Mouse (Mus musculus): Measurements from ENCODE around the gene Cybrd1.

Cybrd1 gene

DNA sequence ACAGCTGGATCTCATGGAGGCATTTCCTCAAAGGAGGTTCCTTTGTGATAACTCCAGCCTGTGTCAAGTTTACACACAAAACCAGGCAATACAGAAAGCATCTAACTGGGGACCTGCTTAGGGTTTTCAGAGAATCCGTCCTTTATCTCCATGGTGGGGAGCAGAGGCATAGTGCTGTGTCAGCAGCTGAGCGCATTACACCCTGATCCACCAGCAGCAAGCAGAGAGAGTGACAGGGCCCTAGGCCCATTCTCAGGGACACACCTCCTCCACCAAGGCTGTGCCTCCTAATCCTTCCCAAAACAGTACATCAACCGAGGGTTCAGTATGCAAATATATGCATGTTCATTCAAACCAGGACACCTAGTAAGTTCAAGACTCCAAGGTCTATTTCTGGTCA, 55.3 kb downstream of the Cybrd1 start:
- no peaks in the 10 kb centered on the region for H3K27me3 ChIP-seq (ENCODE audit: insufficient read depth, low read length)
- H3K4me1 ChIP-seq (replicated peaks; ENCODE audit: low read depth, low read length): peaks cover 31% of the 10 kb centered on the region
- TF ChIP-seq POU5F1 (IDR thresholded peaks at IDR 0.05; ENCODE audit: borderline replicate concordance, low read length): no peak
- no peak for TF ChIP-seq CTCF (conservative IDR thresholded peaks at IDR 0.05; ENCODE audit: low read length)
- TF ChIP-seq NANOG (IDR thresholded peaks at IDR 0.05; ENCODE audit: borderline replicate concordance, low read length): no peak
- H3K4me3 ChIP-seq (replicated peaks; ENCODE audit: low read length): no peak overlapping the region
- no peaks in the 10 kb centered on the region for H3K9me3 ChIP-seq (ENCODE audit: low read length)
- no peaks in the 10 kb centered on the region for H3K36me3 ChIP-seq (ENCODE audit: insufficient read depth, low read length)

DNA sequence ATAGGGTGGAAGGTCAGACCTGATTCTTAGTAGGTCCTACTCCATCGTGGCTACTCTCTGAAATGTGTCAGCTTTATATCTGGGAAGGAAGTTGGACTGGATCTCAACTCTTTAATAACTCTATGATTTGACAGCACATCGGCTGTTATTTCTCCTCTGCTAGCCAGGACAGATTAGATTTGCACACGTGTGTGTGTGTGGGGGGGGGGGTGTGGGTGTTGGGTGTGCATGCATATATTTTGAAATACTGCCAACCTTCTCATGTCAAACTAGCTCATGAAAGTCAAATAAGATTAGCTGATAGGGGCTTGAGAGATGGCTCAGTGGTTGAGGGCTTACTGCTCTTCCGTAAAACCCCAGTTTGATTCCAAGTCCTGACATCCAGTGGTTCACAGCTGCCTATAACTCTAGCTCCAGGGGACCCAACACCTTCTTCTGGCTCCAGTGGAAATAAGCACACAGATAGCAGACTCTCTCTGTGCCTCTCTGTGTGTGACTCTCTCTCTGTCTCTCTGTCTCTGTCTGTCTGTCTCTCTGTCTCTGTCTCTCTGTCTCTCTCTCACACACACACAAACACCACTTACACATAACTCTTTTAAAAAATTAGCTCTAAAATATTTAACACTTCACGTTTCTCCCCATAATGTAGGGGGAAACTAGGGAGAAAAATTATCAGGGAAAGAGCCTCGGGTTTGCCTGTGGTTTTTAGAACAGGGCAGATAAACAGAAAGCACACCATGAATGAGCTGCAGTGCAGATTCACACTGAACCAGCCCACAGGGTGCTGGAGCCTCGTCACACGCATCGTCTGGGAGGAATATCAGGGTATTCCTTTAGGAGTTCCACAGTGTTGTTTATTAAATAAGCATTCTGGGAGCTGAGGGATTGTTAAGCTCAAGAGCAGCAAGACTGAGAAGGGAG, 58.9 kb downstream of the Cybrd1 start:
- TF ChIP-seq POU5F1 (IDR thresholded peaks at IDR 0.05; ENCODE audit: borderline replicate concordance, low read length): no peak
- no peak for TF ChIP-seq CTCF (conservative IDR thresholded peaks at IDR 0.05; ENCODE audit: low read length)
- TF ChIP-seq NANOG (IDR thresholded peaks at IDR 0.05; ENCODE audit: borderline replicate concordance, low read length): no peak
- no peak overlapping the region for H3K4me3 ChIP-seq (replicated peaks; ENCODE audit: low read length)
- peaks cover 39% of the 10 kb centered on the region for H3K4me1 ChIP-seq (replicated peaks; ENCODE audit: low read depth, low read length)
- no peaks in the 10 kb centered on the region for H3K9me3 ChIP-seq (ENCODE audit: low read length)
- H3K36me3 ChIP-seq (ENCODE audit: insufficient read depth, low read length): no peaks in the 10 kb centered on the region
- no peaks in the 10 kb centered on the region for H3K27me3 ChIP-seq (ENCODE audit: insufficient read depth, low read length)

GRCm38 (mm10) chr2:71177250-71177615, 59.5 kb downstream of the Cybrd1 start:
- no peaks in the 10 kb centered on the region for H3K36me3 ChIP-seq (ENCODE audit: insufficient read depth, low read length)
- H3K27me3 ChIP-seq (ENCODE audit: insufficient read depth, low read length): peaks cover 4% of the 10 kb centered on the region; the same call in 1 of the 2 replicates
- no peak overlapping the region for H3K4me3 ChIP-seq (replicated peaks; ENCODE audit: low read length)
- TF ChIP-seq CTCF (conservative IDR thresholded peaks at IDR 0.05; ENCODE audit: low read length) (no peak), POU5F1 (IDR thresholded peaks at IDR 0.05; ENCODE audit: borderline replicate concordance, low read length) (no peak), NANOG (IDR thresholded peaks at IDR 0.05; ENCODE audit: borderline replicate concordance, low read length) (no peak)
- no peaks in the 10 kb centered on the region for H3K9me3 ChIP-seq (ENCODE audit: low read length)
- peaks cover 42% of the 10 kb centered on the region for H3K4me1 ChIP-seq (replicated peaks; ENCODE audit: low read depth, low read length)

DNA sequence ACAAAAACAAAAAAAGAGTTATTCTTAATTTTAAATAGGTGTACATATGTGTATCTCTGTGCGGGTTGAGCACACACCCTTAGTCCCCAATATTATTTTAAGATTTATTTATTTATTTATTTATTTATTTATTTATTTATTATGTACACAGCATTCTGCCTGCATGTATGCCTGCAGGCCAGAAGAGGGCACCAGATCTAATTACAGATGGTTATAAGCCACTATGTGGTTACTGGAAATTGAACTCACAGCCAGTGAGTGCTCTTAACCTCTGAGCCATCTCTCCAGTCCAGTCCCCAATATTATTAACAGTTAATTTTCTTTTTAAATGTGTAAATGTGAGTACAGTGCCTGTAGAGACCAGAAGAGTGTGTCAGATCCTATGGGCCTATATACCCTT, 60.0 kb downstream of the Cybrd1 start:
- no peak overlapping the region for H3K4me3 ChIP-seq (replicated peaks; ENCODE audit: low read length)

GRCm38 (mm10) chr2:71179716-71180115, 62.0 kb downstream of the Cybrd1 start:
- Histone ChIP-seq H3K27me3 (ENCODE audit: insufficient read depth, low read length) (peaks cover 4% of the 10 kb centered on the region; the same call in 1 of the 2 replicates), H3K9me3 (ENCODE audit: low read length) (no peaks in the 10 kb centered on the region), H3K36me3 (ENCODE audit: insufficient read depth, low read length) (no peaks in the 10 kb centered on the region), H3K4me1 (replicated peaks; ENCODE audit: low read depth, low read length) (peaks cover 54% of the 10 kb centered on the region), H3K4me3 (replicated peaks; ENCODE audit: low read length) (no peak overlapping the region)
- TF ChIP-seq CTCF (conservative IDR thresholded peaks at IDR 0.05; ENCODE audit: low read length): no peak
- no peak for TF ChIP-seq POU5F1 (IDR thresholded peaks at IDR 0.05; ENCODE audit: borderline replicate concordance, low read length)

More for the DNA sequence above, 60.0 kb downstream of the Cybrd1 start:
- TF ChIP-seq POU5F1 (IDR thresholded peaks at IDR 0.05; ENCODE audit: borderline replicate concordance, low read length) (no peak), CTCF (conservative IDR thresholded peaks at IDR 0.05; ENCODE audit: low read length) (peak; percentile 52)
- H3K27me3 ChIP-seq (ENCODE audit: insufficient read depth, low read length): peaks cover 4% of the 10 kb centered on the region; the same call in 1 of the 2 replicates
- no peaks in the 10 kb centered on the region for H3K9me3 ChIP-seq (ENCODE audit: low read length)
- peaks cover 43% of the 10 kb centered on the region for H3K4me1 ChIP-seq (replicated peaks; ENCODE audit: low read depth, low read length)
- no peaks in the 10 kb centered on the region for H3K36me3 ChIP-seq (ENCODE audit: insufficient read depth, low read length)

DNA sequence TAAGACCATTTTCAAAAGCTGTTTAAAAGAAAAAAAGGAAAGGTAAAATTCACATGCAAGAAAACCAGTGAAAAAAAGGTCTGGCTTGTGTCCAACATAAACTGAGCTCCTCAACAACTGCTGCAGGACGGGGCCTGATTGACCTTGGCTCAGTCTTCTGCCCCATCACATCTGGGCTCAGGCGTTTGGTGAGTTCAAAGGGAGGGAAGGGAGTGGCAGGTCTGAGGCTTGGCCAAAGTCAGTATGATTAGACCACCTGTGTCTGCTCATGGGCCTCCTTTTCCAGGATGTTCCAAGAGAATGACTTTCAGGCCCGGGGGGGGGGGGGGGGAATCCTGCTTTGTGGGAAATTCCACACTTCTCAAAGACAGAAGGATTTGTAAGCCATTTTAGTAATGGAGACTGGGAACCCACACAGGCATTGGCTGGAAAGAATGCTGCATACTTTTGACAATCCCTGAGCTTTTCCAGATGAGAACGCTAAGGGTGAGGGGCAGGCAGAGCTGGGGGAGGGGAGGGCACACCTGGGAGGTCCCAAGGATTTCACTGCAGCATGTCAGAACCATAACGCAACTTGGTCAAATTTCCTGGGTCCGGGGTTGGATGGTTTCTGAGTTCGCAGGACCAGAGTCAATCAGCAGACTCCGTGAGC, 63.0 kb downstream of the Cybrd1 start:
- TF ChIP-seq CTCF (conservative IDR thresholded peaks at IDR 0.05; ENCODE audit: low read length) (no peak), POU5F1 (IDR thresholded peaks at IDR 0.05; ENCODE audit: borderline replicate concordance, low read length) (no peak), NANOG (IDR thresholded peaks at IDR 0.05; ENCODE audit: borderline replicate concordance, low read length) (peak; percentile 23; the same call in 1 of the 2 replicates)

GRCm38 (mm10) chr2:71187950-71188349, 70.2 kb downstream of the Cybrd1 start:
- TF ChIP-seq NANOG (IDR thresholded peaks at IDR 0.05; ENCODE audit: borderline replicate concordance, low read length): no peak
- no peak for TF ChIP-seq POU5F1 (IDR thresholded peaks at IDR 0.05; ENCODE audit: borderline replicate concordance, low read length)
- TF ChIP-seq CTCF (conservative IDR thresholded peaks at IDR 0.05; ENCODE audit: low read length): no peak
- Histone ChIP-seq H3K9me3 (ENCODE audit: low read length) (peaks cover 4% of the 10 kb centered on the region; the same call in 1 of the 2 replicates), H3K36me3 (ENCODE audit: insufficient read depth, low read length) (no peaks in the 10 kb centered on the region), H3K4me1 (replicated peaks; ENCODE audit: low read depth, low read length) (peaks cover 66% of the 10 kb centered on the region), H3K27me3 (ENCODE audit: insufficient read depth, low read length) (peaks cover 20% of the 10 kb centered on the region), H3K4me3 (replicated peaks; ENCODE audit: low read length) (no peak overlapping the region)

More for the DNA sequence above, 63.0 kb downstream of the Cybrd1 start:
- H3K9me3 ChIP-seq (ENCODE audit: low read length): no peaks in the 10 kb centered on the region
- no peaks in the 10 kb centered on the region for H3K36me3 ChIP-seq (ENCODE audit: insufficient read depth, low read length)
- peaks cover 54% of the 10 kb centered on the region for H3K4me1 ChIP-seq (replicated peaks; ENCODE audit: low read depth, low read length)
- peak overlapping the region; percentile 49 for H3K4me3 ChIP-seq (replicated peaks; ENCODE audit: low read length)
- H3K27me3 ChIP-seq (ENCODE audit: insufficient read depth, low read length): peaks cover 4% of the 10 kb centered on the region; the same call in 1 of the 2 replicates

- Histone ChIP-seq H3K27me3 (ENCODE audit: insufficient read depth, low read length) (peaks cover 27% of the 10 kb centered on the region), H3K4me3 (replicated peaks; ENCODE audit: low read length) (0 out of 2 replicates have a peak overlapping the region, but pooled peaks have one; percentile 8), H3K4me1 (replicated peaks; ENCODE audit: low read depth, low read length) (peaks cover 60% of the 10 kb centered on the region), H3K36me3 (ENCODE audit: insufficient read depth, low read length) (no peaks in the 10 kb centered on the region), H3K9me3 (ENCODE audit: low read length) (peaks cover 4% of the 10 kb centered on the region; the same call in 1 of the 2 replicates)
- TF ChIP-seq NANOG (IDR thresholded peaks at IDR 0.05; ENCODE audit: borderline replicate concordance, low read length) (peak; percentile 52; the same call in 1 of the 2 replicates), CTCF (conservative IDR thresholded peaks at IDR 0.05; ENCODE audit: low read length) (no peak), POU5F1 (IDR thresholded peaks at IDR 0.05; ENCODE audit: borderline replicate concordance, low read length) (peak; percentile 72; the same call in 1 of the 2 replicates)
Observed at GRCm38 (mm10) chr2:71188861-71189260, 71.1 kb downstream of the Cybrd1 start.
